Mouse (Mus musculus): ENCODE results near the gene Efna3.

GRCm38 (mm10) chr3:89317246-89317645 is 5.5 kb downstream of the Efna3 start:
- TF ChIP-seq CTCF (IDR thresholded peaks at IDR 0.05; ENCODE audit: low read depth): no peak
- no peak for TF ChIP-seq EP300 (IDR thresholded peaks at IDR 0.05; ENCODE audit: low read depth)

All from heart, postnatal 0 days (tissue).